Mouse (Mus musculus): Measurements from ENCODE around the gene Phb. TPM values are rescaled to one million over a fixed set of nuclear protein-coding genes. Genes with fewer than 3 reads are reported as not detected.

Phb gene
- polyA plus RNA-seq, 1 experiment from 2014 or later = 175 TPM

- Histone ChIP-seq H3K4me1 (replicated peaks) (no peaks in the 10 kb centered on the region), H3K27me3 (no peaks in the 10 kb centered on the region), H3K4me2 (no peak overlapping the region), H3K9me3 (no peaks in the 10 kb centered on the region), H3K4me3 (no peak overlapping the region), H3K9ac (no peak overlapping the region), H3K27ac (no peak overlapping the region), H3K36me3 (no peaks in the 10 kb centered on the region)
- ATAC-seq (ENCODE audit: low FRiP score) = no peak
- WGBS = 81% methylated on average over 5 of the region's 5 CpGs
These were observed 31.8 kb downstream of the Phb start for GRCm38 (mm10) chr11:95698541-95698940.

- Histone ChIP-seq H3K4me3 (no peak overlapping the region), H3K9ac (no peak overlapping the region), H3K4me2 (no peak overlapping the region), H3K27me3 (no peaks in the 10 kb centered on the region), H3K27ac (no peak overlapping the region), H3K4me1 (replicated peaks) (no peaks in the 10 kb centered on the region), H3K36me3 (no peaks in the 10 kb centered on the region), H3K9me3 (no peaks in the 10 kb centered on the region)
- WGBS = 95% methylated on average over 13 of the region's 13 CpGs
- no peak for ATAC-seq (ENCODE audit: low FRiP score)
These were observed 34.3 kb downstream of the Phb start for GRCm38 (mm10) chr11:95700778-95701739.

- Histone ChIP-seq H3K4me2 (no peak overlapping the region), H3K36me3 (no peaks in the 10 kb centered on the region), H3K4me1 (replicated peaks) (no peaks in the 10 kb centered on the region), H3K27ac (no peak overlapping the region), H3K9me3 (no peaks in the 10 kb centered on the region), H3K9ac (no peak overlapping the region), H3K4me3 (no peak overlapping the region), H3K27me3 (no peaks in the 10 kb centered on the region)
- no peak for ATAC-seq (ENCODE audit: low FRiP score)
- 92% methylated on average over 12 of the region's 12 CpGs for WGBS
These were observed 37.5 kb downstream of the Phb start for GRCm38 (mm10) chr11:95704032-95704969.

GRCm38 (mm10) chr11:95704970-95705330 is 38.2 kb downstream of the Phb start:
- ATAC-seq (ENCODE audit: low FRiP score) = no peak
- 63% methylated on average over 4 of the region's 4 CpGs for WGBS
- no peaks in the 10 kb centered on the region for H3K4me1 ChIP-seq (replicated peaks)
- no peaks in the 10 kb centered on the region for H3K36me3 ChIP-seq
- no peaks in the 10 kb centered on the region for H3K27me3 ChIP-seq
- H3K4me3 ChIP-seq = no peak overlapping the region
- no peak overlapping the region for H3K27ac ChIP-seq
- no peaks in the 10 kb centered on the region for H3K9me3 ChIP-seq
- no peak overlapping the region for H3K9ac ChIP-seq
- no peak overlapping the region for H3K4me2 ChIP-seq

GRCm38 (mm10) chr11:95709534-95710040 is 42.8 kb downstream of the Phb start:
- Histone ChIP-seq H3K9ac (no peak overlapping the region), H3K36me3 (no peaks in the 10 kb centered on the region), H3K4me3 (no peak overlapping the region), H3K4me1 (replicated peaks) (peaks cover 8% of the 10 kb centered on the region), H3K4me2 (no peak overlapping the region), H3K27ac (no peak overlapping the region), H3K9me3 (no peaks in the 10 kb centered on the region), H3K27me3 (no peaks in the 10 kb centered on the region)
- ATAC-seq (ENCODE audit: low FRiP score) = no peak
- WGBS = 95% methylated on average over 6 of the region's 6 CpGs

- no peak for ATAC-seq (ENCODE audit: low FRiP score)
- WGBS = 82% methylated on average over 7 of the region's 7 CpGs
- Histone ChIP-seq H3K4me1 (replicated peaks) (peaks cover 17% of the 10 kb centered on the region), H3K36me3 (no peaks in the 10 kb centered on the region), H3K4me3 (no peak overlapping the region), H3K27me3 (no peaks in the 10 kb centered on the region), H3K9ac (no peak overlapping the region), H3K4me2 (no peak overlapping the region), H3K9me3 (no peaks in the 10 kb centered on the region), H3K27ac (no peak overlapping the region)
These were observed 43.7 kb downstream of the Phb start for GRCm38 (mm10) chr11:95710478-95710877.

GRCm38 (mm10) chr11:95712085-95712562 is 45.4 kb downstream of the Phb start:
- peak; percentile 19 for ATAC-seq (ENCODE audit: low FRiP score)
- Histone ChIP-seq H3K9me3 (no peaks in the 10 kb centered on the region), H3K4me2 (peak overlapping the region; percentile 77), H3K4me1 (replicated peaks) (peaks cover 26% of the 10 kb centered on the region), H3K9ac (peak overlapping the region; percentile 98), H3K4me3 (peak overlapping the region; percentile 95), H3K36me3 (no peaks in the 10 kb centered on the region), H3K27me3 (no peaks in the 10 kb centered on the region), H3K27ac (peak overlapping the region; percentile 99)
- whole genome bisulfite sequencing = 21% methylated on average over 12 of the region's 12 CpGs

- H3K36me3 ChIP-seq = no peaks in the 10 kb centered on the region
- ATAC-seq (ENCODE audit: low FRiP score) = peak; percentile 91
- no peaks in the 10 kb centered on the region for H3K27me3 ChIP-seq
- H3K4me2 ChIP-seq = peak within 1 kb of the TSS; percentile 77
- H3K9me3 ChIP-seq = no peaks in the 10 kb centered on the region
- peak within 1 kb of the TSS; percentile 95 for H3K4me3 ChIP-seq
- peaks cover 26% of the 10 kb centered on the region for H3K4me1 ChIP-seq (replicated peaks)
- 1% methylated on average over 23 of the region's 103 CpGs for WGBS
- H3K27ac ChIP-seq = peak within 1 kb of the TSS; percentile 99
- peak within 1 kb of the TSS; percentile 98 for H3K9ac ChIP-seq
These were observed 45.9 kb downstream of the Phb start, which contains the start of gene Zfp652 for GRCm38 (mm10) chr11:95712563-95713224. Gene Zfp652, plus strand, starts transcription at chr11:95712673.

GRCm38 (mm10) chr11:95713225-95713810 is 46.6 kb downstream of the Phb start:
- Histone ChIP-seq H3K27me3 (no peaks in the 10 kb centered on the region), H3K27ac (peak overlapping the region; percentile 99), H3K4me2 (peak overlapping the region; percentile 77), H3K4me3 (peak overlapping the region; percentile 95), H3K9me3 (no peaks in the 10 kb centered on the region), H3K36me3 (no peaks in the 10 kb centered on the region), H3K4me1 (replicated peaks) (peaks cover 26% of the 10 kb centered on the region), H3K9ac (peak overlapping the region; percentile 98)
- 0% methylated on average over 43 of the region's 49 CpGs for whole genome bisulfite sequencing
- ATAC-seq (ENCODE audit: low FRiP score) = peak; percentile 74

GRCm38 (mm10) chr11:95713811-95714241 is 47.1 kb downstream of the Phb start:
- Histone ChIP-seq H3K4me2 (peak overlapping the region; percentile 77), H3K9me3 (no peaks in the 10 kb centered on the region), H3K4me3 (peak overlapping the region; percentile 95), H3K36me3 (no peaks in the 10 kb centered on the region), H3K27me3 (no peaks in the 10 kb centered on the region), H3K9ac (peak overlapping the region; percentile 98), H3K27ac (peak overlapping the region; percentile 99), H3K4me1 (replicated peaks) (peaks cover 26% of the 10 kb centered on the region)
- whole genome bisulfite sequencing = 0% methylated on average over 13 of the region's 13 CpGs
- ATAC-seq (ENCODE audit: low FRiP score) = no peak

- peaks cover 26% of the 10 kb centered on the region for H3K4me1 ChIP-seq (replicated peaks)
- H3K9ac ChIP-seq = peak overlapping the region; percentile 98
- H3K4me3 ChIP-seq = peak overlapping the region; percentile 95
- peak overlapping the region; percentile 99 for H3K27ac ChIP-seq
- H3K4me2 ChIP-seq = peak overlapping the region; percentile 77
- H3K9me3 ChIP-seq = no peaks in the 10 kb centered on the region
- no peak for ATAC-seq (ENCODE audit: low FRiP score)
- WGBS = 38% methylated on average over 7 of the region's 7 CpGs
- no peaks in the 10 kb centered on the region for H3K27me3 ChIP-seq
- H3K36me3 ChIP-seq = no peaks in the 10 kb centered on the region
These were observed 47.7 kb downstream of the Phb start for GRCm38 (mm10) chr11:95714411-95714810.

Data from hindbrain, embryonic 13.5 days (tissue).